Mouse (Mus musculus) urinary bladder, postnatal 10 days (tissue): ENCODE measurements around the gene S100a2.

ENCODE experiments used
- DNase-seq: peaks from one replicate; pipeline ENCODE4 v3.0.0; 2022; ENCODE audit warnings: low spot score

S100a2 gene

GRCm38 (mm10) chr3:90589947-90590346 is at the start of gene S100a2:
Gene S100a2 (plus strand): TSS chr3:90590247.
- DNase-seq = no peak

DNA sequence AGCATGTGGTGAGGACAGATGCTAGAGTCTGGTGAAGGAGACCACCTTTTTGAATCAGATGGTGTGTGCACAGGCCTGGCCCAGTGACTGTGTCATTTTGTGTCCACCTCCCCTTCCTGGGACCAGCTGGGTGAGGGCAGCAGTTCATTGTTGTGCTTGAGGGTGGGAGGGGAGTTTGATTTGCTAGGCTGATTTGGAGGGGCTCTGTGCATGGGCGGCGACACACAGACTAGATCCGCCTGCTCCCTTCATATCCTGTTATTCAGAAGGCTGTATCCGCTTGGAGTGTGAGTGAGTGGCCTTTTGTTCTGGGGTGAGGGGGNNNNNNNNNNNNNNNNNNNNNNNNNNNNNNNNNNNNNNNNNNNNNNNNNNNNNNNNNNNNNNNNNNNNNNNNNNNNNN is 49.1 kb upstream of the S100a2 start:
- no peak for DNase-seq

DNA sequence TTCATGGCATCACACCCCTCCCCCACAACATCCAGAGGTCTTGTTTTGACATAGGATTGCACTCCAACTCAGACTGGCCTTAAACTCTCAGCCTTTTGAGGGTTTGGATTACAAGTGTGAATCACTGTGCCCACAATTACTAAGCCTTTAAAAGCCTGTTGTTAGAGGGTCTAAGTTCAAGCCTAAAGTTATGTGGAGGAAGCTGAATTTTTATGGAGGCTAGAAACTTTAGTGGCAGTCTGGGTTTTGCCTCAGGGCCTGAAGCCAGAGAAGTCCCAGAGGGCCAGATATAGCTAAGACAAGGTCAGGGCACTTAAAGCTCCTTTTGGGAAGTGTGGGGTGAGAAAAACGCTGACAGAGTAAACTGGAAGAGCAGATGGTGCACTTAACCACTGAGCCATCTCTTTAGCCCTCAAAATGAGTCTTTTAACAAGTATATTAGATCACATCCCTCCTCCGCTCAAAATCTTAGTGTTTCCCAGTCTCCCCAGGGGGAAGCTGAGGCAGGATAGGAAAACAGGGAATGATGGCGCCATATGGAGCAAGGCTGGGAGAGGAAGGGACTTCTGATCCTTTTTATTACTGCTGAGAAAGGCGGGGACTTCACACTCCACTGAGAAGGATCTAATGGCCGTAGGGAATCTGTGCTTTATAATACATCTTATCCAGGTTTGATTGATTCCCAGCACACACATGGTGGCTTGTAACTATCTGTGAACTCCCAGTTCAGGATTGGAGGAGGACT is 40.2 kb upstream of the S100a2 start:
- no peak for DNase-seq

DNA sequence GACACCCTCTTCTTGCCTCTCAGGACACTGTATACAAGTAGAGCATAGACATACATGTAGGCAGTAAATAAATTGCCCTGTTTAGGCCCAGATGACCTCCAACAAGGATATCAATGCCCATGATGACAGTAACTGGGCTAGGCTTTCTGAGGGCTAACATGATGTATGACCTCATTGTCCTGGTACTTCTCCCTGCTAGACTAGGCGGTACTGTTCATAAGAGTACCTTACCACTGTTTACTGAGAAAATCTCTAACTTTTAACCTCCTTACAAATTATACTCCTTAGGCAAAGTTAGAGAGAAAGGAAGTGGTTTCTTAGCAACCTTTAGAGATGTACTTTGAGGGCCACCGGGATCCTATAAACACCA is 39.6 kb upstream of the S100a2 start:
- no peak for DNase-seq

DNA sequence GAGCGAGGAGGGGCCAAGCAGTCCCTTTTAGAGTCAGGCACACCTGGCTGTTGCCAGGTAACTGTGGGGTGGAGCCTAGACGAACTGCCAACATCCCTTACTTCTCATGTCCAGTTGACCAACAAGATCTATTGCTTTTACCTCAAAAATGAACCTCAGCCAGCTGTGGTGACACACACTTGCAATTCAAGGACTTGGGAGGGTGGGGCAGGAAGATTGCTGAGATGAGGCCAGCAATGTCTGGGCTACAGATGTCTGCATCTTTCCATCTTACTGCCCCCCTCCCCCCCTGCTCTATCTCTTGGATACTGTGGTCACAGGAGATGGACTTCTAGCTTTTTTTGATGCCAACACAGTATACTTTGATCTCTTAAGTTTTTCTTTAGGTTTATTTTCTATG is 37.8 kb upstream of the S100a2 start:
- DNase-seq = no peak

- no peak for DNase-seq
These were observed 34.1 kb upstream of the S100a2 start for GRCm38 (mm10) chr3:90555954-90556353.

DNA sequence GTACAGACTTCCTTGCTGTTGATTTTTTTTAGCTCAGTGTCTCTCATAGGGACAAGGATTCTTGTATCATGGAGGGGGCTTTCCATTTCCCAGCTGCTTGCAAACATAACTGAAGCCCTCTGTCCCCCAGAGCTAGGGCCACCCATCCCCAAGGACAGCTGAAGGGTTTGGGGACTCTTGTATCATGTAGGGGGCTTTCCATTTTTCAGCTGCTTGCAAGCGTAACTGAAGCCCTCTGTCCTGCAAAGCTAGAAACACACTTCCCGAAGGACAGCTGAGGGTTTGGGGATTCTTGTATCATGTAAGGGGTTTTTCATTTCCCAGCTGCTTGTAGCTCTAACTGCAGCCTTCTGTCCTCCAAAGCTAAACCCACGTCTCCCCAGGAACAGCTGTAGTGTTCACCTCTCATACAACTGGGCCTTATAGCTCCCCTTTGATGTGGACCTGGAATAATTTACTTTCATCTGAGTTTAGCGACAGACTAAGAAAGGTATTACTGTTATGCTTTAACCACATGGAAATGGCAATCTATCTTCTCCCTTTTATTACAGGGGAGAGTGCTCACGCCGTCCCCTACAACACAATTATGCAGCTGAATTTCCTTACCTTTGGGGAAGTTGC is 29.9 kb upstream of the S100a2 start, which contains the start of gene S100a3:
Gene S100a3 (plus strand): TSS at position 571 of the 621 bp plus-strand sequence.
- DNase-seq = no peak

- no peak for DNase-seq
These were observed 15.4 kb upstream of the S100a2 start for GRCm38 (mm10) chr3:90574691-90575090.

GRCm38 (mm10) chr3:90575320-90575719 is 14.7 kb upstream of the S100a2 start:
- DNase-seq = no peak

GRCm38 (mm10) chr3:90576351-90577001 is 13.6 kb upstream of the S100a2 start:
- no peak for DNase-seq

- DNase-seq = no peak
These were observed 10.6 kb upstream of the S100a2 start for GRCm38 (mm10) chr3:90579433-90579832.

DNA sequence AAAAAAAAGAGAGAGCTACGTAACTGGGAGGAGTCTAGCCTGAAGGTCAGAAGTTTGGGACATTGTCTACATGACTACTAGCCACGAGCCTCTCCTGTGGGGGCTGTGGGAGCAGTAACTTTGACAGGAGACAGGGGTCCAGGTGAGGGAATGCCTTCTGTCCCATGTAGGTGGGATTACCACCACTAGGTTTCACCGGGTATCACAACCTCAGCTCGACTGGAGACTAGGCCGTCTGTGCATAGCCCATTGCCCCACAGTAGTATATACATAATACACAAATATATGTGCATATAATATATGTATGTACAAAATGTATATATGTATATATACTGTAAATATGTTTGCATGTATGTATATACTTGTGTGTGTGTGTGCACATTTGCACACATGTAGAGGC is 8.9 kb upstream of the S100a2 start:
- DNase-seq = no peak

DNA sequence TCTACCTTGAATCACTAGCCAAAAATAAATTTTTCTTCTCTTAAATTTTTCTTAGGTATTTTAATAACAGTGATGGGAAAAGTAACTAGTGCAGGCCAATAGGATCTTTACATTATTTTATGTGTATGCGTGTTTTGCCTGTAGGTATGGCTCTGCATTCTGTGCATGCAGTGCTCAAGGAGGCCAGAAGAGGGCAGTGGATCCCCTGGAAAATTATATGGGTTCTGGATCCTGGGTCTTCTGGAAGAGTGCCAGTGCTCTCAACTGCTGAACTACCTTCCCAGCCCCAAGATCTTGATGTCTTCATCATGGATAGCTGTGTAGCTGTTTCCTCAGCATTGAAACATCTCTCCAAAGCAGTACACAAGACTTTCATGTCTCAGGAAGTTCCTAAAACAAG is 7.9 kb upstream of the S100a2 start:
- DNase-seq = no peak

DNA sequence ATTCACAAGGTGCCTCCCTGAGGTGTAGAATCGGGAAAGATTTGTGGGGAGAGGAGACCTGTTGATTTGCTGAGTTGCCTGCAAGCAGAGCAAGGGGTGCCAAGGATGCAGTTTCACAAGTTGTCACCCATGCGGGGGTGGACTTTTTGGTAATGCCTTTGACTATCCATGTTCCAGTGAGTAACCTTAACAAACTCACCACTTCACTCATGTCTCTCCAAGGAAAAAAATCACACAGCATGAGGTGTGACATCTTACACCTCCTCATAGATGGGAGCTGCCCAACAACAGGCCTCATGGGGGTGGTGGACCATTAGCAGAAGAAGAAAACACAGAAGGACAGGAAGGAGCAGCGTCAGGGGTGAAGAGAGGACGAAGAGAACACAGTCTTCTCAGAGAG is 7.5 kb upstream of the S100a2 start:
- DNase-seq = no peak

DNA sequence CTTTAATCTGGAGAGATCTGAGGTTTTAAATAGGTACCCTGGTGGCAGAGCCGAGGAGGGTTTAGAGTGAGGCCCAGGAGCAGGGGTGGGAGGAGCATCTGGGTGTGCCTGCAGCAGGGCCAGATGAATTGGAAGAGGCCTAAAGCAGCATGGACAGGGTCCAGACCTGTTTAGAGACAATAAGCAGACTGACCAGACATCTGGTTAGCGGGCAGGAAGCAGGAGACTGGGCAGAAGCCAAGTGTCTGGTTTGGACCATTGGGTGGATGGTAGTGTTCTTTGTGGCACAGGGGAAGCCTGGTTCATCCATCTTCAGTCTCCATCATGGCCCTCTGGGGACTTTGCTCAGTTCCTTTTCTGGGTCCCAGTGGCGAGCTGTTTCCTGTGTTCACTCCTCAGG is 6.2 kb upstream of the S100a2 start:
- DNase-seq = no peak

DNA sequence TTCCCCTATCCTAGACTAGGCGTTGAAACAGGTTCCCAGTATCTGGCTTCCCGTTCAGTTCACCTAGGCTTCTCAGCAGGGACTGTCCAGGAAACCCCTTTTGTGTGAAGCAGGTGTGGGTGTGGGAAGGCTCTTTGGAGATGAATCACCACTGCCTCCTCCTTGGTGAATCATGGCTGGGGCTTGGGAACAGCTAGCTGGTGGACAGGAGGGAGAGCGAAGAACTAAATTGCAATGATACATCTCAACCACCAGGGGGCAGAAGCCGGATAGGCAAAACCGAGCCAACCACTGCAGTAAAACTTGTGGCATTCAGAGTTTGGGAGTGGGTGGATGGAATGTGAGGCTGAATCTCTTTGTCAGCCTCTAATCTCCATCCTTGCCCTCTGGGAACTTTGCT is 4.5 kb upstream of the S100a2 start:
- no peak for DNase-seq

GRCm38 (mm10) chr3:90586016-90586643 is 3.9 kb upstream of the S100a2 start:
- DNase-seq = no peak

DNA sequence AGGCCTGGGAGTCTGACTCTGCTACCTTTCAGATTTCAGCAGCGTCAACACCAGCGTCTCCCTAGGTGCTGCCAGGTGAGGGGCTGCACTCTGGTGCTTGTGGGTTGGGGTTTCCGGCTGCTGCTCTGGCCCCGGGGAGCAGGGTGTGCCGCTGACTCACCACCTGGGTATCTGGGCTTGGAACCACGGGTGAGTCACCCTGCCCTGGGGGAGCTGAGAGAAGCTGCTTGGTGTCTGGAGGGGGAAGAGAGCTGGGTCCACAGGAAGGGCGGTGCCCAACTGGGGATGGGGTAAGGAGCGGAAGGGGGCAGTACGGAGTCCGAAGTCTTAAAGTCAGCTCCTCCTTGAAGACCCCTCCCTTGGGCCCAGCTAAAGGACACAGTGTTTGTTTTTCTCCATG is 3.1 kb upstream of the S100a2 start:
- DNase-seq = peak; percentile 61

- no peak for DNase-seq
These were observed 2.5 kb upstream of the S100a2 start for GRCm38 (mm10) chr3:90587361-90588101.

DNA sequence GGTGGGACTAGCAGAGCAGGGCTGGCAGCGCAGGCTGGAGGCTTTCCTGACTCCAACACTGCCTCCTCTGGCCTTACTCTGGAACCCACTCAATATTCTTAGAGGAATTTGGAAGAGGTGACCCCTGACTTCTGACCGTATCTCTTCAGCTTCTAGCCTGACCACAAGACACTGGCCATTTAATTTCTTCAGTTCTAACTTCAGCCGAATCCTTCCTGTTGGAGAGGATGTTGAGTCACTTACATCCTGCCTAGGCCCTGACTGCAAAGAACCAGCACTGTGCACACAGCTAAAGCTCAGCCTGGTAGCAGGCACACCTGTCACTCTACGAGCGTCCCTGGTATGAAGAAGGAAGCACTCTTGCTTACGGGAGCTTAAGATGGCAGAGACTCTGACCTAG is 657 bp upstream of the S100a2 start:
- DNase-seq = no peak

DNA sequence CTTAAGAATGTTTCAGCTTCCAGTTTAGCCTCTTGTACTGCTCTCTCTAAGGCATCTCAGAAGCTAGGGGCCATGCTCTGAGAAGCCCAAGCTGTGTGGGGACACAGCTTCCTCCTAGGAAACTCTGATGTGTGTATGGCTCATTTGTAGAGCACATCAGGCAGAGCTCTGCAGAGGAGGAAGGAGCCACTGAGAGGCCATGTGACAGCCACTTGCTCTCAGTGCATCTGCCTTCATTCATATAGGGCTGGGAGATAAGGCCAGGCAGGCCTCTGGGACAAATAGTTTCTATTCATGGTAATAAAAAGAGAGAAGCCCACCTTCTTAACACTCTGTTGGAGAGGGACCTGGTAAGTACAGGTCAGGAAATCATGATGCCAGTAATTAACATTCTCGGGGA is 4.4 kb downstream of the S100a2 start:
- no peak for DNase-seq

DNA sequence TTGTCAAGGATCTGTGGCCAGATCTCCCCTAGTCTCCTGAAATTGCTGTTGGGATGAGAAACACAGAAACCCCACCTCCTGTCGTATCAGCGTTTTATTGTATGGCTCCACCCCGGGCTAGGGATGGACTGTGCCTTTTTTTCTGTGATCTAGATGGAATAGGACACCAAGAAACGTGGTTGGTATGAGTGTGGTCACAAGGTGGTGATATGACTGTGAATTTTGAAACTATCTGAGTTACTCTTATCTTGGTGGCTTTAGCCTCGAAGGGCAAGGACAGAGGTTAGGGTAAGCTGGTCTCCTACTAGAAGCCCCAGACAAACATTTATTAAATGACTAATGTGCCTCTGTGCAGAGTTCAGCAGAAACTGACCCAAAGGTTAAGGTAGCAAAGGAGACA is 5.5 kb downstream of the S100a2 start:
- no peak for DNase-seq
